In genomic region chr17:56018347-56019131, GRCm38 (mm10) we compare ENCODE assay signal across 8 mouse cellular contexts. TPM values are rescaled to one million over a fixed set of nuclear protein-coding genes. Genes with fewer than 3 reads are reported as not detected.
DNase-seq lines count a peak whose midpoint lies in the region; ATAC-seq lines count a peak whose summit lies in the region.

No protein-coding gene starts in this region.

- peak; percentile 48 for ATAC-seq in midbrain, embryonic 15.5 days (replicated peaks)

- H3K36me3 ChIP-seq in midbrain, embryonic 15.5 days (replicated peaks), result peaks cover 36% of the 10 kb centered on the region; the same call in 1 of the 2 replicates

- H3K27me3 ChIP-seq in midbrain, embryonic 15.5 days (replicated peaks), result no peaks in the 10 kb centered on the region

- peak; percentile 66 to 71 for DNase-seq in frontal cortex, postnatal 36 days (ENCODE audit: low spot score in 2 of 2)
- no peak for DNase-seq in frontal cortex, postnatal 10 days (ENCODE audit: low spot score in 2 of 2)
- DNase-seq in CD4-positive, CD25-positive, alpha-beta regulatory T cell, adult 2 months (ENCODE audit: low read depth, low spot score), result peak; percentile 80
- DNase-seq in cerebellum, adult 18-20 months, result peak; percentile 82 to 91
- peak; percentile 48 to 53 for DNase-seq in heart, postnatal 14 days
- peak; percentile 68 to 79 for DNase-seq in left cerebral cortex, postnatal 14 days (ENCODE audit: low spot score in 2 of 2)
- peak; percentile 86 for DNase-seq in thymus, postnatal 14 days

- H3K4me2 ChIP-seq in midbrain, embryonic 15.5 days, result no peak overlapping the region

- no peak overlapping the region for H3K9ac ChIP-seq in midbrain, embryonic 15.5 days

- H3K4me1 ChIP-seq in midbrain, embryonic 15.5 days, result peaks cover 9% of the 10 kb centered on the region; the same call in 1 of the 2 replicates

- H3K4me3 ChIP-seq in midbrain, embryonic 15.5 days, result no peak overlapping the region

- H3K27ac ChIP-seq in midbrain, embryonic 15.5 days, result peak overlapping the region; percentile 51

- intact Hi-C loops in heart, postnatal 14 days (cut with DNase I), result loop anchor here (10.0 kb wide), 1 partner anchor 314 kb away; no protein-coding TSS in a partner anchor
- intact Hi-C loops in left cerebral cortex, postnatal 14 days (cut with DNase I), result no loop called here

- WGBS in midbrain, embryonic 15.5 days, result 78% methylated on average over 20 of the region's 20 CpGs

- no peaks in the 10 kb centered on the region for H3K9me3 ChIP-seq in midbrain, embryonic 15.5 days

RNA-seq across cellular contexts. Expression of gene Mpnd, which starts 13.0 kb away (rescaled TPM):
- 10 to 100 TPM; 44.1 to 49.9 TPM for total RNA-seq in heart, postnatal 14 days (2021)
- 100 to 1,000 TPM; 102 to 120 TPM for total RNA-seq in left cerebral cortex, postnatal 14 days (2021)
- polyA plus RNA-seq in midbrain, embryonic 15.5 days (2015; fragmentation: Nextera tagmentation; extraction: Ambion mirVana), result 152 and 167 TPM in 2 replicates

RNA-seq across cellular contexts. Expression of gene Stap2, which starts 13.2 kb away (rescaled TPM):
- total RNA-seq in heart, postnatal 14 days (2021), result 10 to 100 TPM; 15.9 to 17.9 TPM
- 1 to 10 TPM; 4.4 to 4.7 TPM for total RNA-seq in left cerebral cortex, postnatal 14 days (2021)
- polyA plus RNA-seq in midbrain, embryonic 15.5 days (2015; fragmentation: Nextera tagmentation; extraction: Ambion mirVana), result 5.8 and 6.0 TPM in 2 replicates

RNA-seq across cellular contexts. Expression of gene Sh3gl1, which starts 17.9 kb away (rescaled TPM):
- 10 to 100 TPM; 23.0 to 24.1 TPM for total RNA-seq in heart, postnatal 14 days (2021)
- total RNA-seq in left cerebral cortex, postnatal 14 days (2021), result 10 to 100 TPM; 51.4 to 57.8 TPM
- 117 and 119 TPM in 2 replicates for polyA plus RNA-seq in midbrain, embryonic 15.5 days (2015; fragmentation: Nextera tagmentation; extraction: Ambion mirVana)

RNA-seq across cellular contexts. Expression of gene Chaf1a, which starts 21.7 kb away (rescaled TPM):
- total RNA-seq in heart, postnatal 14 days (2021), result 1 to 10 TPM; 2.6 to 3.4 TPM
- total RNA-seq in left cerebral cortex, postnatal 14 days (2021), result 1 to 10 TPM; 2.5 to 4.0 TPM
- polyA plus RNA-seq in midbrain, embryonic 15.5 days (2015; fragmentation: Nextera tagmentation; extraction: Ambion mirVana), result 5.0 and 5.5 TPM in 2 replicates

RNA-seq across cellular contexts. Expression of gene Fsd1, which starts 32.2 kb away (rescaled TPM):
- total RNA-seq in heart, postnatal 14 days (2021), result under 1 TPM in 1 of 2 experiments, not detected in 1; 0.74 TPM
- total RNA-seq in left cerebral cortex, postnatal 14 days (2021), result 10 to 100 TPM; 89.9 to 97.3 TPM
- polyA plus RNA-seq in midbrain, embryonic 15.5 days (2015; fragmentation: Nextera tagmentation; extraction: Ambion mirVana), result 203 and 208 TPM in 2 replicates

Comparison
In these comparisons a context has a peak if more than half of its experiments do, and no peak if none do; other contexts are left out.
1. DNase-seq: peak in frontal cortex, postnatal 36 days (2 of 2), CD4-positive, CD25-positive, alpha-beta regulatory T cell, adult 2 months (single experiment), cerebellum, adult 18-20 months (2 of 2), heart, postnatal 14 days (2 of 2), left cerebral cortex, postnatal 14 days (2 of 2) and thymus, postnatal 14 days (single experiment); none in frontal cortex, postnatal 10 days (0 of 2).